Mouse (Mus musculus): ENCODE measurements around the gene Galnt5. TPM values are rescaled to one million over a fixed set of nuclear protein-coding genes. Genes with fewer than 3 reads are reported as not detected.

Galnt5 gene
- polyA plus RNA-seq, 1 experiment from 2014 or later = 0.31 TPM

GRCm38 (mm10) chr2:58052821-58053581 lies 55.3 kb downstream of the Galnt5 start, which contains the start of gene Ermn:
Ermn (minus strand) TSS chr2:58052864.
- DNase-seq (ENCODE audit: low spot score) = peak; percentile 4
- no peaks in the 10 kb centered on the region for H3K9me3 ChIP-seq
- H3K27me3 ChIP-seq (ENCODE audit: insufficient read depth, poor library complexity, severe bottlenecking) = peaks cover 19% of the 10 kb centered on the region
- no peak within 1 kb of the TSS for H3K27ac ChIP-seq
- H3K4me1 ChIP-seq (replicated peaks) = peaks cover 9% of the 10 kb centered on the region; the same call in 1 of the 2 replicates
- no peak within 1 kb of the TSS for H3K4me3 ChIP-seq
- WGBS = 23% methylated on average over 7 of the region's 7 CpGs
- no peaks in the 10 kb centered on the region for H3K36me3 ChIP-seq

DNA sequence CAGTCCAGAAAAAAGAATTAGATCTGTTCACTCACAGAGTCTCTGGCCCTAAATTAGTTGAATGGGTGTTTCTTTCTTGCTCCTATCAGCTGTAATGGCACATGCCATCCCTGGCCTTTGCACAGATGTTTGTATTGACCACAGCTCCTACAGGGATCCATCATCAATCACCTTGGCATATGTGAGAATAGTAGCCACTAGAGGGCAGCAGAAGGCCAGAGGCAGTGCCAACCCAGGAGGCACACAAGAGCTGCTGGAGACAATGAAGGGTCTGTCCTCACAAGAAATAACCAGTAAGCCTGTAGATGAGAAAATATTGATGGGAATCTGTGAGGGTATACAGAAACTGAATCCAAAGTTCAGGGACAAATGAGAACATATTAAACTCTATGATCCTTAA lies 57.7 kb downstream of the Galnt5 start:
- Histone ChIP-seq H3K4me1 (replicated peaks) (peaks cover 9% of the 10 kb centered on the region; the same call in 1 of the 2 replicates), H3K4me3 (no peak overlapping the region), H3K27me3 (ENCODE audit: insufficient read depth, poor library complexity, severe bottlenecking) (peaks cover 17% of the 10 kb centered on the region), H3K9me3 (no peaks in the 10 kb centered on the region), H3K36me3 (no peaks in the 10 kb centered on the region), H3K27ac (no peak overlapping the region)
- peak; percentile 64 for DNase-seq (ENCODE audit: low spot score)

DNA sequence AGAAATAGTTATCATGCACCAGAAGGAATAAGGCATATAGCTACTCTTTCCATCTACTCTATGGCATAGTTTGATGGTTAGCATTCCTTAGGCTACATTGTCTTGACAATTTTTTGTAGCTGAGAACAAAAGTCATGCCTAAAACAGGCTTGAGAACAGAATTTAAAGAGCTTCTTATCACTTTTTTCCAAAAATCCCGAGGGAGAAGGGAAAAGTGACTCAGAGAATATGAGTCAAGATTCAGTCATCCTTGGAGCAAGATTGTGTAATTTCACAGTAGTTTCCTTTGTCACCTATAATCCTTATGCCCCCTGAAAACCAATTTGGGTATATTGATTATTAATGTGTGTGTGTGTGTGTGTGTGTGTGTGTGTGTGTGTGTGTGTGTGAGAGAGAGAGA lies 82.2 kb downstream of the Galnt5 start:
- no peaks in the 10 kb centered on the region for H3K9me3 ChIP-seq
- no peaks in the 10 kb centered on the region for H3K36me3 ChIP-seq
- H3K4me3 ChIP-seq = no peak overlapping the region
- H3K4me1 ChIP-seq (replicated peaks) = no peaks in the 10 kb centered on the region
- 73% methylated on average over 1 of the region's 1 CpGs for WGBS
- H3K27me3 ChIP-seq (ENCODE audit: insufficient read depth, poor library complexity, severe bottlenecking) = no peaks in the 10 kb centered on the region
- no peak for DNase-seq (ENCODE audit: low spot score)
- H3K27ac ChIP-seq = no peak overlapping the region

DNA sequence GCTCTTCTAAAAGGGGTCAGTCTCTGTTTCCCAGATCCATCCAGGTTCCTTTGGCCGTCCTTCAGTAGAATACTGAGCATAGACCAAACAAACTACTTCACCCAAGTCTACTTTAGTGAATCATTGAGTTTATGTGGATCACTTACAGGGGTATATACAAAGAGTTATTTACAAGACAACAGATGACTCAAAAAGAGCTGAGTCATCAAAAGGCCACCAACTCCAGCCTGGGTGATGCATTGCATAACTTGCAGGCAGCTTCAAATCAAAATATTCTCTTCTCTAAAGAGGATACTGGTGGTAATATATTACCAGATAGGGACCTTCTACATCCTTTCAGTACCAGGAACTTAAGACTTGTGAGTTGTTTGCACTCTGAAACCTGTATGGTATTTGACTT lies 88.7 kb downstream of the Galnt5 start:
- DNase-seq (ENCODE audit: low spot score) = no peak
- Histone ChIP-seq H3K9me3 (no peaks in the 10 kb centered on the region), H3K27me3 (ENCODE audit: insufficient read depth, poor library complexity, severe bottlenecking) (no peaks in the 10 kb centered on the region), H3K4me3 (no peak overlapping the region), H3K36me3 (no peaks in the 10 kb centered on the region), H3K4me1 (replicated peaks) (no peaks in the 10 kb centered on the region), H3K27ac (no peak overlapping the region)
- 86% methylated on average over 1 of the region's 1 CpGs for WGBS

GRCm38 (mm10) chr2:58094818-58095217 lies 97.1 kb downstream of the Galnt5 start:
- H3K27ac ChIP-seq = no peak overlapping the region
- no peaks in the 10 kb centered on the region for H3K27me3 ChIP-seq (ENCODE audit: insufficient read depth, poor library complexity, severe bottlenecking)
- DNase-seq (ENCODE audit: low spot score) = no peak
- 75% methylated on average over 1 of the region's 1 CpGs for whole genome bisulfite sequencing
- H3K4me1 ChIP-seq (replicated peaks) = no peaks in the 10 kb centered on the region
- H3K36me3 ChIP-seq = no peaks in the 10 kb centered on the region
- H3K9me3 ChIP-seq = no peaks in the 10 kb centered on the region
- H3K4me3 ChIP-seq = no peak overlapping the region

Other genes with a start within 250 kb of the Galnt5 start
- gene Ermn, start 55.0 kb downstream of the Galnt5 start, polyA plus RNA-seq (2016; fragmentation: Nextera tagmentation; extraction: Ambion mirVana) = 0.04 and 0.18 TPM in 2 replicates
- gene Cytip, start 197.6 kb downstream of the Galnt5 start, polyA plus RNA-seq (2016; fragmentation: Nextera tagmentation; extraction: Ambion mirVana) = 0.27 and 0.30 TPM in 2 replicates

Measured in hindbrain, embryonic 10.5 days (tissue).